Mouse (Mus musculus) ovary, postnatal 10 days (tissue): ENCODE measurements around the gene Mrps18a.

ENCODE experiments used
- DNase-seq: peaks from one replicate; pipeline ENCODE4 v3.0.0; 2022; ENCODE audit warnings: low spot score

Mrps18a gene

GRCm38 (mm10) chr17:46101906-46102305 lies 8.9 kb upstream of the Mrps18a start:
- no peak for DNase-seq

GRCm38 (mm10) chr17:46102608-46103159 lies 8.1 kb upstream of the Mrps18a start:
- DNase-seq = no peak

- no peak for DNase-seq
Observed at GRCm38 (mm10) chr17:46104487-46104886, 6.3 kb upstream of the Mrps18a start.

GRCm38 (mm10) chr17:46108286-46108685 lies 2.5 kb upstream of the Mrps18a start:
- DNase-seq = no peak

GRCm38 (mm10) chr17:46115489-46115888 lies 4.7 kb downstream of the Mrps18a start:
- DNase-seq = no peak

- DNase-seq = no peak
Observed at GRCm38 (mm10) chr17:46116138-46116537, 5.4 kb downstream of the Mrps18a start.

- no peak for DNase-seq
Observed at GRCm38 (mm10) chr17:46116881-46117280, 6.1 kb downstream of the Mrps18a start.

- DNase-seq = no peak
Observed at GRCm38 (mm10) chr17:46117623-46118422, 7.0 kb downstream of the Mrps18a start.

DNA sequence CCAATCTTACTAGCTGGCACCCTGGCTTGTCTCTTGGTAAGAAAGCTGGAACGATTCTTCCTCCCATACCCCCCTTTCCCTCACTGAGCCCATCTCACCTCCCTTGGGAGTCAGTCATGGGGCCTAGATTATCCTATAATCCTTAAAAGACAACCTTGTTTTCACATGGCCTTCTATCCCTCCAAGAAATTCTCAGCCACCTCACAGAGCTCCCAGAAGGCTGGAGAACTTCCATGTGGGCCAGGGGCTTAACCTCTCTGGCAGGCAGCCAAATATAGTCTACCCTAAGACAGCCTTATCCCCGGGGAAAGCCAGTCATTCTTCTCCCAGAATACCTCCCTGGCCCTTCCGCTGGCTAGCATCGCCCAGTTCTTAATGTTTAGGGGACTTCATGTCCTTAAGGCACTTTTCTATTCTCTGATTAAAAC lies 7.7 kb downstream of the Mrps18a start:
- DNase-seq = no peak

- no peak for DNase-seq
Observed at GRCm38 (mm10) chr17:46119641-46120040, 8.9 kb downstream of the Mrps18a start.

DNA sequence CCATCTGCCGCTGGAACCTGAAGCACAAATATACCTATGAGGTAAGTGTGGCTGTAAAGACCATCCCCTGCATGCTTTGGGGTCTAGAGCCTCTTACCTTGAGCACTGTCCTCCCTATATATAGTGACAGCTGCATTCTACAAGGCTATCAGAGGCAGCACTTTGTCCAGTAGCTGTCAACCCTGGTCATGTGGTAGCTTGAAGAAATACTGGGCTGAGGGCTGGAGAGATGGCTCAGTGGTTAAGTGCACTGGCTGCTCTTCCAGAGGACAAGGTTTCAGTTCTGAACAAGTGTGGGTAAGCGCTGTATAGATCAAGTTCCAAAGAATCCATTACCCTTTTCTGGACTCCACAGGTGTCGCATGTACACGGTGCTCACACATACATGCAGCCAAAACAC lies 12.0 kb downstream of the Mrps18a start:
- no peak for DNase-seq

GRCm38 (mm10) chr17:46123285-46123684 lies 12.5 kb downstream of the Mrps18a start:
- no peak for DNase-seq

DNA sequence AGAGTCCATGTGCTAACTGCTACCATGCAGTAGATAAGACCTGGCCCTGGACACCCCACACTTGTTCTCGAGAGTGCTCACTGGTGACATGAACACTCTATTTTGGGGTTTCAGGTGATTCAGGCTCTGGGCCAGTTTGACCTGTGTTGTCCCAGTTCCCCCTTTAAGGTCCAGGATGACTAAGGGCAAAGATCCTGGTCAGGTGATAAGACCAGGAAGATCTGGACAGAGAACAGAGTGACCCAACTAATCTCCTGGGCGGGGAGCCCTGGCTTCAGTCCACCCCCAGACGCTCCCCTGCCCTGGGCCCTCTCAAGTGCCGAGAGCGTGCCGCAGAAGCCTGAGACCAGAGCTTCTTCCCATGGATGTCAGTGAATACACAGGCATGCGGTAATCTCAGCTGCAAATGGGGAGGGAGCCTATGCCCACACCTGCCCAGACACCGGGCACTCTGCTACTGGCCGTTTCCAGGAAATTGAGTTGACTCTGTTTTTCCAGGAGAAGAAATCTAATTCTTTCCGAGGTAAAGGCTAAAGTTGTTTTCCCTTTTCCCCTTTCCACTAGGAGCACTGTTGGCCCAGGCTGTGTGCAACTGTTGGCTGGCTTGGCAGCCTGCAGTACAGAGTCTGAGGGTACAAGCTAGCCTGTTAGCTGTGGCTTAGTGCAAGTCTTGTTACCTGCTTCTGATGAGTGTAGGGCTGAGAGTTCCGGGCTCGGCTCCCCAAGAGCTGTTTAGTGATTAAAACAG lies 13.3 kb downstream of the Mrps18a start:
- DNase-seq = no peak

DNA sequence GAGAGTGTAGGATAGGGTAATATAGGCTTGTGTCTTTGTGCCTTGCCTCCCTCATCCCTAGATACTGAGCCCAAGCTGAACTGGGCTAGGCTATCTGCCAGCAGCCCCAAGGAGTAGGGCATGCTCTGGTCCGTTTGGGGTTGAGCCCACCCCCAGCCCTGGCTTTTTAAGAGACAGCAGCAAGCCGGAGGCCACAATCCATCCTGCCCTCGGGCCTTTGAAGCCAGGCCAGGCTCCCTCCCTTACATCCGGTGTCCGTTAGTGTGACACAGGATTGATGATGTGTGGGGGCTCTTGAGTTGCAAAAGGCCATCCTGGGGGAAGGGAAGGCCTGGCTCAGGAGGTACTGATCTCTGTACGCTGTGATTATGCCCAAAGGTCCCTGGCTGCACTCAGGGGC lies 15.8 kb downstream of the Mrps18a start:
- DNase-seq = no peak

GRCm38 (mm10) chr17:46127814-46128493 lies 17.2 kb downstream of the Mrps18a start:
- DNase-seq = no peak

- DNase-seq = no peak
Observed at GRCm38 (mm10) chr17:46129741-46130498, 19.1 kb downstream of the Mrps18a start.

DNA sequence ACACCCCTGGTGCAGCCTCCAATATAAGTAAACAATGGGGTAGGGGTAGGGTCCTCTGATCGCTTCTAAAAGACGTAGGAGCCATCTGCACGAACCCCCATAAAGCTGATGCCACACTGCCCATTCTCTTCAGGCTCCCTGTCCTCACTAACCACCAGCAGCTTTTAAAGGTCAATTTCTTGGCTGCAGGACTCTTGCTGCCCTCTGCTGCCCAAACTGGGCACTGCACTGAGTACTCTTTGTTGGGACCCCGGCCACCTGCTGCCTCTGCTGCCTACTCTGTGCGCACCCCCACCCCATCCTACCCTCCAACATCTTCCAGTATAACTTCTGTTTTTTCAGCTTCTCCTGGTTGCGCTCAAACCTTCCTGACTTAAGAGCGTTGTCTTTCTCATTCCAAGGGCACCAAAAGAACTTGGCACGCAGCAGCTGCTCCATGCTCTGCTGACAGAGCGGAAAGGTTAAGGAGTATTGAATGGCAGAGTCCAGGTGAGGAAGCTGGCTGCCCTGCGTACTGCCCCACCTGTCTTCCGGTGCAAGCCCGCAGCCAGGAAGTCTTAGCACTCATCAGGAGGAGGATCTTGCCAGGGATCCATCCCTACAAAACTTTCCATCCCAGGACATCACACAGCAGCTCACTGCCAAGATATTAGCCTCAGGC lies 21.4 kb downstream of the Mrps18a start:
- DNase-seq = peak; percentile 71

DNA sequence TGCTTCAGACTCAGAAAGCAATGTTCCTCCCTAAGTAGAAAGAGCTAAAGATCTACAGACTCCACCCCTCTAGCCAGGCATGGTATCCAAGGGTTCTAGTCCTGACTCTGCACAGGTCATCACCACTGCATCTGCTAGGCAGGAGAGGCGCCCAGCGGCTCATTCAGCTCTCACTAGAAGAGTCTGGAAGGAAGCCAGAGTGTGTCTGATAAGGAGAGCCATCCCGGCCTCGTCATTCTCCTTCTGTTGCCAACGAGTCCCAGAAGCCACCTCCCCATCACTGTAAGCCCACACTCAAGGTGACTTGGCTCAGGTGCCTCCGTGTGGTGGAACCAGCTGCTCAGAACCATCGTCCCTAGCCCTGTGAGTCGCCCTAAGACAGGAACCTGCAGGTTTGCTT lies 22.1 kb downstream of the Mrps18a start:
- DNase-seq = no peak

DNA sequence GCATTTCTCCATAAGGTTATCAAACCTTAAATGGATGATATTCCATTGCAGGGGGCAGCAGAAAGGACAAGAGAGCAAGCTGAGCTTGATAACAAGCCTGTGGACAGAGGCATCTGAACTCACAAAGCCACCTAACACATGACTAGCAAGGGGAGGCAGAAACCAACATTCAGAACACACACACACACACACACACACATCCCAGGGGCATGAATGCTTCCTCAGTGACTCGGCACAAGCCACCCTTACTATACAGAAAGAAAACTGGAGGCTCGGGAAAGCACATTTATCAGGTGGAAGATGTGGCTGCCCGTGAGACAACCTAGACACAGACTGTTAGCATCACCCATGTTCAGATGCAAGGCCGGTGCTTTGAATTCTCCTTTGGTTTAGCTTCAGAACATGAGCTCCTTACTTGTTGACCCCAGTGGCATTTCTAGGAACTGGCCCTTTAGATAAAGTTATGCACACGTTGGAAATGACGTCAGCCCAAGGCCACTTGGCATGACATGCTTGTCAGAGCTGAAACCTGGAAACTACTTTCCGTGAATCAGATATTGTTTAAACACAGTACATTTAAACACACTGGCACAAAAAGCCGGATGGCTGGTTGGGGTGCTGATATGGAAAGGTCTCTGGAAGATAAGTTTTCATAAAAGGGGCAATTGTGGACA lies 27.9 kb downstream of the Mrps18a start:
- DNase-seq = no peak

- DNase-seq = no peak
Observed at GRCm38 (mm10) chr17:46139872-46140271, 29.1 kb downstream of the Mrps18a start.
